Mouse (Mus musculus): ENCODE data around the gene Mfsd14a.

Mfsd14a gene

GRCm38 (mm10) chr3:116594728-116595602 lies 67.5 kb downstream of the Mfsd14a start, which contains the start of gene Sass6:
Sass6 (plus strand) TSS chr3:116594982.
- DNase-seq, result peak; percentile 99

GRCm38 (mm10) chr3:116594076-116594727 lies 68.3 kb downstream of the Mfsd14a start:
- no peak for DNase-seq

- no peak for DNase-seq
These were observed 80.3 kb downstream of the Mfsd14a start for GRCm38 (mm10) chr3:116582201-116582600.

All from thymus, postnatal 4 days (tissue).